Mouse (Mus musculus): ENCODE results near the gene Fry. TPM values are rescaled to one million over a fixed set of nuclear protein-coding genes. Genes with fewer than 3 reads are reported as not detected.

Fry gene
- 2.3 and 4.3 TPM in 2 replicates for polyA plus RNA-seq (2016; fragmentation: Nextera tagmentation; extraction: Ambion mirVana)

DNA sequence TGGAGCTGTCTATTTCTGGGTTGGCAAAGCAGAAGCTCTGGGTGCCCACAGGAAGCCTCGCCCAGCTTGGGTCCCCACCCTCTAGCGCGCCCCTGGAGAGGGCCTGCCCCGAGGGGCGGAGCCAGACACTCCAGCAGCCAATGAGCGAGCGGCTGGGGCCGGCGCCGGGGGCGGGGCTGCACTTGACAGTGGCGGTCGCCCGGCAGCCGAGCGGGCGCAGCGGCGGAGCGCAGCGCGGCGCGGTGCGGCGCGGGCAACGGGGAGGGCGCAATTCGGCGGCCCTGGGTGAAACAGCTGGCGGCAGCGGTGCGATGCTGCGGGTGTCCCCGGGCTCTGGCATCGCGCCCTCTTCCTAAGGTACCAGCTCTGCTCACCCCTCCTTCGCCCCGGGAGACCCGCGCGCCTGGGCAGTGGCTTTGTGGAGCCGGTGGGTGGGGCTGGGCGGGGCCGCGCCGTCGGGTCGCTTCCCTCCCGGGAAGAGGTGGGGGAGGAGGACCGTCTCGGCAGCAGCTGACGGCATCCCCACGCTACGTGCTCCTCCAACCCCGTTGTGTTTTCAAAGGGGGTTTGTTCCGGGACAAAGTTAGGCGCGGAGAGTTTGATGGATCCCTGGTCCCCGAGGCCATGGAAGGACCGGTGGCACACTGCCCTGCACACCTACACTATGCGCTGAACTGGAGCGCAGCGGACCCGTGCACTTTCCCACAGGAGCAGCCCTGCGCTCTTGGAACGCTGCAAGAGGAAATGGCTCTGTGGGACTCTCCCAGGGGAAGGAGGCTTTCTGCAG, at the start of gene Fry:
Gene Fry (plus strand): TSS at position 191 of the 787 bp plus-strand sequence.
- peaks cover 28% of the 10 kb centered on the region for H3K27me3 ChIP-seq (ENCODE audit: poor library complexity, severe bottlenecking)
- peaks cover 14% of the 10 kb centered on the region for H3K4me1 ChIP-seq
- DNase-seq (ENCODE audit: extremely low spot score, low spot score), result peak; percentile 80
- H3K9me3 ChIP-seq, result peaks cover 7% of the 10 kb centered on the region; the same call in 1 of the 2 replicates
- peak within 1 kb of the TSS; percentile 80 for H3K27ac ChIP-seq
- peak within 1 kb of the TSS; percentile 79 for H3K4me3 ChIP-seq
- under 1% methylated on average over 65 of the region's 68 CpGs for WGBS
- H3K36me3 ChIP-seq (replicated peaks), result no peaks in the 10 kb centered on the region

DNA sequence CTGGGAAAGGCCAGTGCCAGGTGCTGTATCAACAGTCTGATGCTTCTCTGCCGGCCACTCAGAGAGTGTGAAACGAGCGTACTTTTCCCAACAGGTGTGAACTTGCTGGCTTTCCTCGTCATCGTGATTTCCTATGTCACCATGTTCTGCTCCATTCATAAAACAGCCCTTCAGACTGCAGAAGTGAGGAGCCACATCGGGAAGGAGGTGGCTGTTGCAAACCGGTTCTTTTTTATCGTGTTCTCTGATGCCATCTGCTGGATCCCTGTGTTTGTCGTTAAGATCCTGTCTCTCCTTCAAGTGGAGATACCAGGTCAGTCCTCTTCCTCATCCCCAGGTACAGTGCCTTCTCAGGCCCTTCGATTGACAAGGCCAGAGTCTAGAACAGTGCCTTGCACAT, 48.4 kb upstream of the Fry start:
- no peak for DNase-seq (ENCODE audit: extremely low spot score, low spot score)
- H3K4me3 ChIP-seq, result no peak overlapping the region
- no peaks in the 10 kb centered on the region for H3K9me3 ChIP-seq
- H3K27me3 ChIP-seq (ENCODE audit: poor library complexity, severe bottlenecking), result no peaks in the 10 kb centered on the region
- no peaks in the 10 kb centered on the region for H3K4me1 ChIP-seq
- WGBS, result 31% methylated on average over 10 of the region's 10 CpGs
- no peak overlapping the region for H3K27ac ChIP-seq
- H3K36me3 ChIP-seq (replicated peaks), result no peaks in the 10 kb centered on the region

DNA sequence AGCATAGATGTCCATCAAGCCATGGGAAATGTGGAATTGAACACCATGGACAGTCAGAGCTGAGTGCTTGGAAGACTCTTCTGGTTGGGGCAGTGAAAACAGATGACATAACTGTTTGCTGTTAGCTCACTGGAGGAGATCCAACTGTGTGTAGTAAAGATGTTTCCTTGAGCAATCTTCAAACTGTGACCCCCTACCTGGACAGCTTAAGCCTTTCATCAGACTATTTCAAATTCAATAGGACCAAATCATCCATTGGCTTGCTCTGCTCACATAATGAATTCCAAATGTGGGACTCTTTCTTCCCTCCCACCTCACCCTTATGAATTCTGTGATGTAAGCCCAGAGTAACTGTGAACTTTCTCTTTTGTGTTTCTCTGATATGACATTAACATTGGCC, 46.7 kb upstream of the Fry start:
- H3K27ac ChIP-seq, result no peak overlapping the region
- no peak overlapping the region for H3K4me3 ChIP-seq
- H3K4me1 ChIP-seq, result no peaks in the 10 kb centered on the region
- no peaks in the 10 kb centered on the region for H3K9me3 ChIP-seq
- H3K27me3 ChIP-seq (ENCODE audit: poor library complexity, severe bottlenecking), result no peaks in the 10 kb centered on the region
- DNase-seq (ENCODE audit: extremely low spot score, low spot score), result no peak
- no peaks in the 10 kb centered on the region for H3K36me3 ChIP-seq (replicated peaks)

DNA sequence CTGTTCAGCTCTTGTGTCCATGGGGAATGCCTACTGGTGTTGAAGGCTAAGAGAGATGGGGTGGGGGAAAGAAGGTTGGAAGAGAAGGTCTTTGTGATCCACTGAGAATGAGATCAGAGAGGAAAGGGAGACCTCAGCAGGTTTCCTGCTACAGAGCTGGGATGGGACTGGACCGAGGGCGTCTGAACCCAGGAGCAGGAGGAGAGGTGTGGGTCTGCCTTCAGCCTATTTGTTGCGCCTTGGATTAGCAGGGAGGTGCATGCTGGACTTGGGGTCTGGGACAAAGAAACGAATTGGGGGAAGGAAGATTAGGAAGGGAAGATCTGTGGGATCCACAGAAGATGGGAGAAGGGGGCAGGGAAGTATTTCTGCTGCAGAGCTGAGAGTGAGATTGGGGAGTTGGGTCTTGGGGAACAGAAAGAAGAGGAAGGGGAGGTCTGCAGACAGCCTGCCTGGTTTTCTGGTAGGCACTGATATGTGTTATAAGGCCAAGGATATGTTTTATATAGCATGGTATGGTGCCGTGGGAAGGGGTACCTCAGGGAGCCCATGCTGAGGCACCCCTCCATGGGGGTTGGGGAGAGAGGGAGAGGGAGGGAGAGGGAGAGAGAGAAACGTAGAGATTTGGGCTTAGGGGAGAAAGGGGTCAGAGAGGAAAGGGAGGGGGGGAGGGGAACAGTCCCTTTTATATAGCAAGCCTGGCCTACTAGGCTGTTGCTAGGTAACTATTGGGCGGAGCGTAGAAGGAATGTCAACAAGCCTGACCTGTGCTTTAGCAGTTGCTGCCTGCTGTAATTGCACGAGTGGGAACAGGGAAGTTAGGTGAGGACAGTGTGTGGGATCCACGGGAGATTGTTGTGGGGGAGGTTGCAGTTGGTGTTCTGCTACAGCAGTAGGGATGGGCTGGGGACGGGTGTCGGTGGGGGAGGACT, 38.3 kb upstream of the Fry start:
- 16% methylated on average over 12 of the region's 12 CpGs for WGBS
- Histone ChIP-seq H3K27ac (peak overlapping the region; percentile 85), H3K27me3 (ENCODE audit: poor library complexity, severe bottlenecking) (no peaks in the 10 kb centered on the region), H3K4me3 (peak overlapping the region; percentile 36), H3K9me3 (no peaks in the 10 kb centered on the region), H3K36me3 (replicated peaks) (no peaks in the 10 kb centered on the region), H3K4me1 (peaks cover 19% of the 10 kb centered on the region)
- peak; percentile 55 for DNase-seq (ENCODE audit: extremely low spot score, low spot score)

DNA sequence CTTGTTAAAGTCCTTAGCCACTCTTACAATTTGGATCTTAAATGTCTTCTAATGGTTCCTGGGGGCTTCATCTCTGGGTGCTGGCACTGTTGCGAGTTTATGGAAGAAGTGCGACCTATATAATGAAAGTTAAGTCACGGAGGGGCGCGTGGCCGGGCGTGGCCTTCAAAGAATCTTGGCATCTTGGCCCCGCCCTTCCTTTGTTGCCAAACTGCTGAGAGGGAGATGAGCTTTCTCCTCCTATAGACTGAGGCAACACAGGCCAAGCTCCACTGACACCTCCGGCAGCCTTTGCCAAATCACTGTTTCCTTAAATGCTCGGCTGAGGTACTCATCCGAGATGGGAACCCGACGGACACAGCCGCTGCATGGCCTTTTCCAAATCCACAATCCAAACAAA, 35.7 kb upstream of the Fry start:
- H3K9me3 ChIP-seq, result no peaks in the 10 kb centered on the region

GRCm38 (mm10) chr5:150083190-150083589, 35.3 kb upstream of the Fry start:
- 71% methylated on average over 5 of the region's 5 CpGs for WGBS
- no peaks in the 10 kb centered on the region for H3K9me3 ChIP-seq
- peaks cover 19% of the 10 kb centered on the region for H3K4me1 ChIP-seq
- H3K4me3 ChIP-seq, result no peak overlapping the region
- H3K27ac ChIP-seq, result no peak overlapping the region
- no peak for DNase-seq (ENCODE audit: extremely low spot score, low spot score)
- no peaks in the 10 kb centered on the region for H3K27me3 ChIP-seq (ENCODE audit: poor library complexity, severe bottlenecking)
- H3K36me3 ChIP-seq (replicated peaks), result no peaks in the 10 kb centered on the region

More for the DNA sequence above, 35.7 kb upstream of the Fry start:
- 91% methylated on average over 14 of the region's 14 CpGs for WGBS
- no peaks in the 10 kb centered on the region for H3K36me3 ChIP-seq (replicated peaks)
- DNase-seq (ENCODE audit: extremely low spot score, low spot score), result no peak
- H3K27me3 ChIP-seq (ENCODE audit: poor library complexity, severe bottlenecking), result no peaks in the 10 kb centered on the region
- H3K4me3 ChIP-seq, result no peak overlapping the region
- peaks cover 19% of the 10 kb centered on the region for H3K4me1 ChIP-seq
- no peak overlapping the region for H3K27ac ChIP-seq

GRCm38 (mm10) chr5:150097620-150098019, 20.8 kb upstream of the Fry start:
- no peak overlapping the region for H3K27ac ChIP-seq
- no peaks in the 10 kb centered on the region for H3K4me1 ChIP-seq
- H3K4me3 ChIP-seq, result no peak overlapping the region
- peak; percentile 54 for DNase-seq (ENCODE audit: extremely low spot score, low spot score)
- 15% methylated on average over 6 of the region's 6 CpGs for whole genome bisulfite sequencing
- H3K36me3 ChIP-seq (replicated peaks), result no peaks in the 10 kb centered on the region
- H3K27me3 ChIP-seq (ENCODE audit: poor library complexity, severe bottlenecking), result no peaks in the 10 kb centered on the region
- no peaks in the 10 kb centered on the region for H3K9me3 ChIP-seq

DNA sequence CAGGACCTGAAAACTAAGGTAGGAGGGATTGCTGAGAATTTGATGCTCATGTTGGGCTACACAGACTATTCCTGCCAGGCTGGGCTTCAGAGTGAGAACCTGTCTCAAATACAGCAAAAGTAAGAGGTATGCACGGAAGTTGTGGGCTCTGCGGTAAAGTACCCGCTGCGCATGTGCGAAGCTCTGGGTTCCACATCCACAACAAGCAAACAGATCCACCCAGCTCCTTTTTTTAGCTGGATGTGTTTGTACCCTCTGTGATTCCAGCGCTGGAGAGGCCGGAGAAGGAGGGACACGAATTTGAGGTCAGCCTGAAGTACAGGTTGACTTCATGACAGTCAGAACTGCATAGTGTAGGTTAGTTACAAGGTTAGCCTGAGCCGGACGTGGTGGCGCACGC, 19.7 kb upstream of the Fry start:
- no peaks in the 10 kb centered on the region for H3K4me1 ChIP-seq
- WGBS, result 93% methylated on average over 12 of the region's 12 CpGs
- H3K9me3 ChIP-seq, result no peaks in the 10 kb centered on the region
- H3K4me3 ChIP-seq, result no peak overlapping the region
- no peak for DNase-seq (ENCODE audit: extremely low spot score, low spot score)
- H3K36me3 ChIP-seq (replicated peaks), result no peaks in the 10 kb centered on the region
- no peak overlapping the region for H3K27ac ChIP-seq
- no peaks in the 10 kb centered on the region for H3K27me3 ChIP-seq (ENCODE audit: poor library complexity, severe bottlenecking)

DNA sequence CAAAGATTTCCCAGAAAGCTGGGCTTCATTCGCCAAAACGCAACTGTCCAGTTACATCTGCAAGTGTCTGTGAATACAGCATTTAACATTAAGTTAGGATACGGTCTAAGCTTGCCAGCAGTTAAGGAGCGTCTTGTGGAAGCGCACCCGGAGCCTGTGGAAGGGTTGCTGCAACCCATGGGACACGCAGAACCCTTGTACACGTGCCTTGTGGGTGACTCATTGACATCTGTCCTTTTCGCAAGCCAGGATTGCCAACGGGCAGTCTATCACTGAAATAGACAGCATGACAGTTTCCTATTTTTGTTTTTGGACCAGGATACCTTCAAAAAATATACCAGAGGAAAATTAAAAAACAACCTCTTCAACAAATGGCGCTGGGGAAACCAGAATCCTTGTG, 16.7 kb upstream of the Fry start:
- Histone ChIP-seq H3K9me3 (no peaks in the 10 kb centered on the region), H3K27me3 (ENCODE audit: poor library complexity, severe bottlenecking) (no peaks in the 10 kb centered on the region), H3K36me3 (replicated peaks) (no peaks in the 10 kb centered on the region), H3K4me1 (no peaks in the 10 kb centered on the region), H3K4me3 (no peak overlapping the region), H3K27ac (no peak overlapping the region)
- WGBS, result 91% methylated on average over 11 of the region's 11 CpGs
- no peak for DNase-seq (ENCODE audit: extremely low spot score, low spot score)

GRCm38 (mm10) chr5:150106358-150106757, 12.1 kb upstream of the Fry start:
- no peaks in the 10 kb centered on the region for H3K4me1 ChIP-seq
- no peaks in the 10 kb centered on the region for H3K36me3 ChIP-seq (replicated peaks)
- no peaks in the 10 kb centered on the region for H3K27me3 ChIP-seq (ENCODE audit: poor library complexity, severe bottlenecking)
- H3K27ac ChIP-seq, result no peak overlapping the region
- WGBS, result 93% methylated on average over 7 of the region's 7 CpGs
- no peaks in the 10 kb centered on the region for H3K9me3 ChIP-seq
- H3K4me3 ChIP-seq, result no peak overlapping the region
- no peak for DNase-seq (ENCODE audit: extremely low spot score, low spot score)

DNA sequence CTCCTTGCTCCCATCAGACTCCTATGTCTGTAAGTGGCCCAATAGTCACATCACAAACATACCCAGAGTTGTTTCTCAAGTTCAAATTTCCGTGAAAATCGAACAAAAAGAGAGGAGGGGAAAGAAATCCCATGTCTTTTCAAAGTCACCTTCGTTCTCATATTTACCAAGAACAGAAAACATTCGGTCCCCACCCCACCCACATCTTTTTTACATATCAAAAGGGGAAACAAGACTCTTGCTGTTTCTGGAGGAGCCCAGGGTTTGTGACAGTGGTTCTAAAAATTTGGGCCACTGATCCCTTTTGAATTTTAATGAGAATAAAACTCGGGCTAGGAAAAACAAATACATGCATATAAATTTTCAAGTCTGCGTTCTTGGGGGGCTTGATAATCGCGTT, 7.2 kb upstream of the Fry start:
- no peaks in the 10 kb centered on the region for H3K9me3 ChIP-seq
- no peak for DNase-seq (ENCODE audit: extremely low spot score, low spot score)
- peaks cover 3% of the 10 kb centered on the region; the same call in 1 of the 2 replicates for H3K4me1 ChIP-seq
- no peak overlapping the region for H3K27ac ChIP-seq
- H3K4me3 ChIP-seq, result no peak overlapping the region
- no peaks in the 10 kb centered on the region for H3K36me3 ChIP-seq (replicated peaks)
- no peaks in the 10 kb centered on the region for H3K27me3 ChIP-seq (ENCODE audit: poor library complexity, severe bottlenecking)
- 56% methylated on average over 8 of the region's 8 CpGs for WGBS

DNA sequence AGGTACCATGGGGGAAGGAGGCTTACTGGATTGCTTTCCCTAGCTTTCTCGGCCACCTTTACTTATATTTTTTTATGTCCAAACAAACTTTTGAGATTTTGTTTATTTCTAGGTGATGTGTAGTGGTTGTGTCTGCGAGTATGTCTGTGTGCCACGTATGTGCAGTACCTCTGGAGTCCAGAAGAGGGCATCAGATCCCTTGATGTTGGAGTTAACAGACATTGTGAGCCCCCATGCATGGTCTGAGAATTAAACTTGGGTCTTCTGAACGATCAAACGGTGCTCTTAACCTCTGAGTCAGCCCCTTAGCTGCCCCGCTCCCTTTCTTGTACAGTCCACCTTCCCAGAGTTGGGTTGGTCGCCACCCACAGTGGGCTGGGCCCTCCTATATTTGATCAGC, 4.4 kb upstream of the Fry start:
- Histone ChIP-seq H3K36me3 (replicated peaks) (no peaks in the 10 kb centered on the region), H3K9me3 (peaks cover 7% of the 10 kb centered on the region; the same call in 1 of the 2 replicates), H3K4me1 (peaks cover 12% of the 10 kb centered on the region), H3K27ac (no peak overlapping the region), H3K4me3 (no peak overlapping the region), H3K27me3 (ENCODE audit: poor library complexity, severe bottlenecking) (peaks cover 8% of the 10 kb centered on the region)
- WGBS, result 77% methylated on average over 7 of the region's 7 CpGs
- DNase-seq (ENCODE audit: extremely low spot score, low spot score), result no peak

- H3K9me3 ChIP-seq, result peaks cover 7% of the 10 kb centered on the region; the same call in 1 of the 2 replicates
- H3K27ac ChIP-seq, result no peak overlapping the region
- no peak overlapping the region for H3K4me3 ChIP-seq
- peaks cover 14% of the 10 kb centered on the region for H3K4me1 ChIP-seq
- H3K36me3 ChIP-seq (replicated peaks), result no peaks in the 10 kb centered on the region
- 93% methylated on average over 4 of the region's 4 CpGs for WGBS
- DNase-seq (ENCODE audit: extremely low spot score, low spot score), result no peak
- H3K27me3 ChIP-seq (ENCODE audit: poor library complexity, severe bottlenecking), result peaks cover 15% of the 10 kb centered on the region
These were observed 3.7 kb upstream of the Fry start for GRCm38 (mm10) chr5:150114778-150115177.
